Mouse (Mus musculus) CH12.LX (cell line): Measurements from ENCODE around the gene Igflr1. TPM values are rescaled to one million over a fixed set of nuclear protein-coding genes. Genes with fewer than 3 reads are reported as not detected.

ENCODE experiments used
- DNase-seq: peaks from one replicate; pipeline ENCODE4 v3.0.0-alpha.2; 2013; ENCODE audit errors: extremely low read depth
- H3K27ac ChIP-seq: 2 replicates; pipeline ENCODE4 v1.5.1; 2012; ENCODE audit warnings: low read depth, mild to moderate bottlenecking, control low read depth, moderate library complexity; ENCODE audit not compliant: insufficient read depth
- H3K27me3 ChIP-seq: replicated peaks from 2 replicates; pipeline ENCODE3; 2012; ENCODE audit warnings: inconsistent platforms
- H3K36me3 ChIP-seq, 2 experiments: replicated peaks in 1 of 2; 2 replicates each; pipeline versions ENCODE3 to v1.6.1; 2012; ENCODE audit warnings: inconsistent platforms in 1 of 2, low read length in 1 of 2, mild to moderate bottlenecking in 1 of 2, mixed read lengths in 1 of 2, moderate library complexity in 1 of 2; ENCODE audit not compliant: control insufficient read depth in 1 of 2, insufficient read depth in 1 of 2
- H3K4me1 ChIP-seq, 2 experiments: 2 replicates each; pipeline ENCODE4 v1.6.1; 2012; ENCODE audit warnings: inconsistent platforms in 1 of 2, moderate library complexity in 1 of 2; ENCODE audit not compliant: insufficient read depth in 2 of 2, control insufficient read depth in 1 of 2
- H3K4me2 ChIP-seq: 2 replicates; pipeline ENCODE4 v1.6.1; 2012; ENCODE audit warnings: low read depth, mild to moderate bottlenecking, control low read depth; ENCODE audit not compliant: poor library complexity, insufficient read depth, severe bottlenecking
- H3K4me3 ChIP-seq, 3 experiments: fragments of 150-350 bp in 1 of 3; sonication (generic) in 1 of 3; replicated peaks in 1 of 3; 2 replicates each; pipeline versions ENCODE3 to v1.5.1; 2011 to 2012; ENCODE audit warnings: low read depth in 2 of 3, low read length in 2 of 3, mild to moderate bottlenecking in 2 of 3, moderate library complexity in 2 of 3, control low read depth in 1 of 3, improper control_type of control experiment in 1 of 3, inconsistent platforms in 1 of 3, mixed read lengths in 1 of 3; ENCODE audit not compliant: poor library complexity in 1 of 3
- H3K79me2 ChIP-seq: replicated peaks from 2 replicates; pipeline ENCODE4 v1.6.1; 2012; ENCODE audit warnings: mild to moderate bottlenecking, moderate library complexity; ENCODE audit not compliant: control insufficient read depth, poor library complexity, insufficient read depth, severe bottlenecking; ENCODE audit errors: extremely low read depth
- H3K9ac ChIP-seq: 2 replicates; pipeline ENCODE4 v1.6.1; 2012; ENCODE audit warnings: low read depth, mild to moderate bottlenecking, control low read depth, moderate library complexity; ENCODE audit not compliant: insufficient read depth
- H3K9me3 ChIP-seq: replicated peaks from 2 replicates; pipeline ENCODE3; 2012; ENCODE audit warnings: low read length, inconsistent platforms, mixed read lengths
- CHD1 ChIP-seq: IDR thresholded peaks from 2 replicates; pipeline ENCODE4 v1.6.1; 2012; ENCODE audit warnings: low read depth, low read length, improper control_type of control experiment, inconsistent platforms
- CHD2 ChIP-seq: IDR thresholded peaks from 2 replicates; pipeline ENCODE4 v1.6.1; 2011; ENCODE audit warnings: low read length, improper control_type of control experiment
- CTCF ChIP-seq, 2 experiments: IDR thresholded peaks in 1 of 2; conservative IDR thresholded peaks in 1 of 2; 2 replicates each; pipeline ENCODE4 v1.5.1; 2011 to 2012; ENCODE audit warnings: low read depth in 2 of 2, low read length in 2 of 2, improper control_type of control experiment in 1 of 2, inconsistent platforms in 1 of 2, mild to moderate bottlenecking in 1 of 2, moderate library complexity in 1 of 2
- E2F4 ChIP-seq: IDR thresholded peaks from 2 replicates; pipeline ENCODE4 v1.6.1; 2011; ENCODE audit warnings: low read depth, low read length, improper control_type of control experiment; ENCODE audit not compliant: insufficient replicate concordance
- IRF4 ChIP-seq: IDR thresholded peaks from 2 replicates; pipeline ENCODE4 v1.6.1; 2014; ENCODE audit warnings: low read depth, mild to moderate bottlenecking, inconsistent platforms, low read length, improper control_type of control experiment
- JUN ChIP-seq: IDR thresholded peaks from 2 replicates; pipeline ENCODE4 v1.6.1; 2011; ENCODE audit warnings: low read depth, mild to moderate bottlenecking, low read length, improper control_type of control experiment, moderate library complexity; ENCODE audit not compliant: insufficient read depth
- MAFK ChIP-seq: IDR thresholded peaks from 2 replicates; pipeline ENCODE4 v1.6.1; 2011; ENCODE audit warnings: low read length, improper control_type of control experiment; ENCODE audit not compliant: insufficient replicate concordance
- MAX ChIP-seq: IDR thresholded peaks from 2 replicates; pipeline ENCODE4 v1.6.1; 2011; ENCODE audit warnings: low read length, improper control_type of control experiment
- MEF2A ChIP-seq: IDR thresholded peaks from 2 replicates; pipeline ENCODE4 v1.6.1; 2014; ENCODE audit warnings: low read depth, mild to moderate bottlenecking, inconsistent platforms, low read length, improper control_type of control experiment, borderline replicate concordance
- MXI1 ChIP-seq: IDR thresholded peaks from 2 replicates; pipeline ENCODE4 v1.6.1; 2011; ENCODE audit warnings: mild to moderate bottlenecking, low read depth, low read length, improper control_type of control experiment
- NELFE ChIP-seq: IDR thresholded peaks from 2 replicates; pipeline ENCODE4 v1.6.1; 2011; ENCODE audit warnings: low read depth, low read length, improper control_type of control experiment
- NRF1 ChIP-seq: IDR thresholded peaks from 2 replicates; pipeline ENCODE4 v1.6.1; 2014; ENCODE audit warnings: low read depth, mild to moderate bottlenecking, inconsistent platforms, low read length, improper control_type of control experiment, moderate library complexity
- POLR2AphosphoS2 ChIP-seq: IDR thresholded peaks from 2 replicates; pipeline ENCODE4 v1.6.1; 2011; ENCODE audit warnings: low read depth, low read length, improper control_type of control experiment
- RAD21 ChIP-seq: IDR thresholded peaks from 2 replicates; pipeline ENCODE4 v1.6.1; 2011; ENCODE audit warnings: low read depth, mild to moderate bottlenecking, low read length, improper control_type of control experiment, moderate library complexity
- SMC3 ChIP-seq: IDR thresholded peaks from 2 replicates; pipeline ENCODE4 v1.6.1; 2011; ENCODE audit warnings: low read depth, low read length, improper control_type of control experiment
- TBP ChIP-seq: conservative IDR thresholded peaks from 2 replicates; pipeline ENCODE4 v1.6.1; 2011; ENCODE audit warnings: low read depth, low read length, improper control_type of control experiment
- TCF12 ChIP-seq: IDR thresholded peaks from 2 replicates; pipeline ENCODE4 v1.6.1; 2014; ENCODE audit warnings: low read depth, mild to moderate bottlenecking, inconsistent platforms, low read length, improper control_type of control experiment
- UBTF ChIP-seq: IDR thresholded peaks from 2 replicates; pipeline ENCODE4 v1.6.1; 2012; ENCODE audit warnings: low read depth, mild to moderate bottlenecking, inconsistent platforms, low read length, improper control_type of control experiment, moderate library complexity
- USF1 ChIP-seq: IDR thresholded peaks from 2 replicates; pipeline ENCODE4 v1.6.1; 2014; ENCODE audit warnings: low read depth, mild to moderate bottlenecking, inconsistent platforms, low read length, improper control_type of control experiment
- ZKSCAN1 ChIP-seq: IDR thresholded peaks from 2 replicates; pipeline ENCODE4 v1.6.1; 2012; ENCODE audit warnings: low read depth, inconsistent platforms, low read length, improper control_type of control experiment, borderline replicate concordance
- ZMIZ1 ChIP-seq: IDR thresholded peaks from 2 replicates; pipeline ENCODE4 v1.6.1; 2012; ENCODE audit warnings: low read depth, mild to moderate bottlenecking, inconsistent platforms, low read length, improper control_type of control experiment
- ZNF384 ChIP-seq: IDR thresholded peaks from 2 replicates; pipeline ENCODE4 v1.6.1; 2012; ENCODE audit warnings: low read depth, low read length, improper control_type of control experiment, inconsistent platforms
- dilution Hi-C: fragments of 300-500 bp; cut with MboI; formaldehyde crosslinking; loops from 2 replicates; pipeline ENCODE4 v1.14.3; 2020; ENCODE audit warnings: low sequenced_read_pairs; ENCODE audit not compliant: extremely low pct_unique_long_range_greater_than_20kb, extremely low pct_ligation_motif_present
- in situ Hi-C: fragments of 300-500 bp; cut with MboI; formaldehyde crosslinking; loops from 3 replicates; pipeline ENCODE4 v1.14.3; 2019; ENCODE audit warnings: low sequenced_read_pairs, low pct_ligation_motif_present, low pct_unique_long_range_greater_than_20kb, mixed read lengths
- polyA plus RNA-seq: library from polyadenylated mRNA; unstranded; fragments of >175 nt; gene quantifications from 2 replicates; pipeline ENCODE4 v1.2.1, GENCODE M21; 2012; ENCODE audit warnings: low read depth; ENCODE audit not compliant: insufficient read length
- total RNA-seq, 2 experiments: library from RNA; depleted of rRNA; stranded (reverse); fragments of 300-350 nt in 1 of 2; fragments of >200 nt in 1 of 2; gene quantifications; 2 replicates each; pipeline ENCODE4 v1.2.3; 2012 to 2014

Igflr1 gene
- total and polyA plus RNA-seq, 3 experiments = 1.3 TPM; not detected in 2

GRCm38 (mm10) chr7:30608476-30608875, 43.2 kb downstream of the Igflr1 start:
- H3K9me3 ChIP-seq = no peaks in the 10 kb centered on the region
- dilution Hi-C loops (no loop called here), in situ Hi-C loops (loop anchor here (5.0 kb wide), 1 partner anchor 51 kb away; the partner anchor contains the start of gene Lin37)
- no peak overlapping the region for H3K27ac ChIP-seq
- H3K79me2 ChIP-seq = peaks cover 3% of the 10 kb centered on the region
- TF ChIP-seq NELFE = no peak
- no peak for TF ChIP-seq MEF2A
- no peak for TF ChIP-seq USF1
- TF ChIP-seq ZNF384 = no peak
- no peak for TF ChIP-seq E2F4
- no peak for TF ChIP-seq TBP
- TF ChIP-seq TCF12 = no peak
- no peak for TF ChIP-seq SMC3
- TF ChIP-seq MAFK = no peak
- TF ChIP-seq ZKSCAN1 = no peak
- TF ChIP-seq ZMIZ1 = no peak
- no peak overlapping the region for H3K9ac ChIP-seq
- peaks cover 0 to 20% of the 10 kb centered on the region in 2 experiments for H3K36me3 ChIP-seq
- no peak for DNase-seq
- no peak overlapping the region for H3K4me3 ChIP-seq
- H3K4me2 ChIP-seq = no peak overlapping the region
- H3K27me3 ChIP-seq = no peaks in the 10 kb centered on the region
- peaks cover 18 to 32% of the 10 kb centered on the region in 2 experiments for H3K4me1 ChIP-seq

GRCm38 (mm10) chr7:30610043-30610442, 44.8 kb downstream of the Igflr1 start:
- Histone ChIP-seq H3K36me3 (peaks cover 0 to 12% of the 10 kb centered on the region in 2 experiments), H3K4me1 (peaks cover 8 to 31% of the 10 kb centered on the region in 2 experiments), H3K27ac (no peak overlapping the region), H3K9me3 (no peaks in the 10 kb centered on the region), H3K9ac (no peak overlapping the region), H3K79me2 (no peaks in the 10 kb centered on the region), H3K4me2 (no peak overlapping the region), H3K4me3 (no peak overlapping the region), H3K27me3 (no peaks in the 10 kb centered on the region)
- TF ChIP-seq CHD1 (no peak), RAD21 (no peak), USF1 (no peak), IRF4 (no peak), JUN (no peak), ZNF384 (no peak), MEF2A (no peak), MXI1 (no peak), UBTF (no peak), CTCF (conservative IDR thresholded peaks at IDR 0.05 in 1 of 2, IDR thresholded peaks at IDR 0.05 in 1 of 2; ENCODE audit: low read depth in 2 of 2, low read length in 2 of 2) (no peak), TCF12 (no peak), MAX (no peak), POLR2AphosphoS2 (no peak), CHD2 (no peak), NRF1 (no peak), ZMIZ1 (no peak)
- in situ Hi-C loops = no loop called here
- no peak for DNase-seq
- dilution Hi-C loops = no loop called here
